Mouse (Mus musculus) midbrain, embryonic 10.5 days (tissue): ENCODE results near the gene Gm6657. TPM values are rescaled to one million over a fixed set of nuclear protein-coding genes. Genes with fewer than 3 reads are reported as not detected.

Experiments
- DNase-seq: peaks from one replicate; pipeline ENCODE4 v3.0.0-alpha.2; 2017; ENCODE audit warnings: low spot score
- H3K27ac ChIP-seq: fragments of 300-500 bp; sonication (generic); replicated peaks from 2 replicates; pipeline ENCODE4 v1.5.1; 2016; ENCODE audit warnings: mild to moderate bottlenecking
- H3K27me3 ChIP-seq: fragments of 300-500 bp; sonication (generic); 2 replicates; pipeline ENCODE4 v1.6.1; 2016; ENCODE audit warnings: low read depth, mild to moderate bottlenecking; ENCODE audit not compliant: poor library complexity, severe bottlenecking
- H3K36me3 ChIP-seq: fragments of 300-500 bp; sonication (generic); 2 replicates; pipeline ENCODE4 v1.6.1; 2016; ENCODE audit warnings: mild to moderate bottlenecking, moderate library complexity
- H3K4me1 ChIP-seq: fragments of 300-500 bp; sonication (generic); 2 replicates; pipeline ENCODE4 v1.6.1; 2016
- H3K4me3 ChIP-seq: fragments of 300-500 bp; sonication (generic); 2 replicates; pipeline ENCODE4 v1.5.1; 2016; ENCODE audit warnings: mild to moderate bottlenecking, moderate library complexity
- H3K9me3 ChIP-seq: fragments of 300-500 bp; sonication (generic); replicated peaks from 2 replicates; pipeline ENCODE4 v1.6.1; 2016; ENCODE audit warnings: mild to moderate bottlenecking
- WGBS: fragments of 180-500 bp; shearing (Covaris S2); methylation state at CpG from one replicate; pipeline ENCODE4 v1.1.7; 2016; 5-methylcytosine and 5-hydroxymethylcytosine counted together
- polyA plus RNA-seq: library from polyadenylated mRNA; unstranded; fragments of >200 nt; fragmentation: Nextera tagmentation; extraction: Ambion mirVana; gene quantifications from 2 replicates; pipeline ENCODE4 v1.2.1, GENCODE M21; 2016

The Gm6657 gene
- polyA plus RNA-seq, 1 experiment from 2014 or later, result not detected

- Histone ChIP-seq H3K4me1 (peaks cover 23% of the 10 kb centered on the region), H3K4me3 (peak within 1 kb of the TSS; percentile 90), H3K36me3 (no peaks in the 10 kb centered on the region), H3K9me3 (no peaks in the 10 kb centered on the region), H3K27me3 (no peaks in the 10 kb centered on the region), H3K27ac (peak within 1 kb of the TSS; percentile 96)
- peak; percentile 88 for DNase-seq
- under 1% methylated on average over 59 of the region's 70 CpGs for WGBS
Measured at GRCm38 (mm10) chr12:78225707-78226518, 31.9 kb downstream of the Gm6657 start, which contains the start of gene Gphn. Gene Gphn (plus strand): TSS chr12:78226379.

- peaks cover 23% of the 10 kb centered on the region for H3K4me1 ChIP-seq
- H3K36me3 ChIP-seq, result no peaks in the 10 kb centered on the region
- under 1% methylated on average over 48 of the region's 48 CpGs for WGBS
- no peaks in the 10 kb centered on the region for H3K9me3 ChIP-seq
- peak overlapping the region; percentile 96 for H3K27ac ChIP-seq
- no peaks in the 10 kb centered on the region for H3K27me3 ChIP-seq
- peak overlapping the region; percentile 90 for H3K4me3 ChIP-seq
- DNase-seq, result peak; percentile 88
Measured at GRCm38 (mm10) chr12:78226519-78226875, 32.5 kb downstream of the Gm6657 start.

DNA sequence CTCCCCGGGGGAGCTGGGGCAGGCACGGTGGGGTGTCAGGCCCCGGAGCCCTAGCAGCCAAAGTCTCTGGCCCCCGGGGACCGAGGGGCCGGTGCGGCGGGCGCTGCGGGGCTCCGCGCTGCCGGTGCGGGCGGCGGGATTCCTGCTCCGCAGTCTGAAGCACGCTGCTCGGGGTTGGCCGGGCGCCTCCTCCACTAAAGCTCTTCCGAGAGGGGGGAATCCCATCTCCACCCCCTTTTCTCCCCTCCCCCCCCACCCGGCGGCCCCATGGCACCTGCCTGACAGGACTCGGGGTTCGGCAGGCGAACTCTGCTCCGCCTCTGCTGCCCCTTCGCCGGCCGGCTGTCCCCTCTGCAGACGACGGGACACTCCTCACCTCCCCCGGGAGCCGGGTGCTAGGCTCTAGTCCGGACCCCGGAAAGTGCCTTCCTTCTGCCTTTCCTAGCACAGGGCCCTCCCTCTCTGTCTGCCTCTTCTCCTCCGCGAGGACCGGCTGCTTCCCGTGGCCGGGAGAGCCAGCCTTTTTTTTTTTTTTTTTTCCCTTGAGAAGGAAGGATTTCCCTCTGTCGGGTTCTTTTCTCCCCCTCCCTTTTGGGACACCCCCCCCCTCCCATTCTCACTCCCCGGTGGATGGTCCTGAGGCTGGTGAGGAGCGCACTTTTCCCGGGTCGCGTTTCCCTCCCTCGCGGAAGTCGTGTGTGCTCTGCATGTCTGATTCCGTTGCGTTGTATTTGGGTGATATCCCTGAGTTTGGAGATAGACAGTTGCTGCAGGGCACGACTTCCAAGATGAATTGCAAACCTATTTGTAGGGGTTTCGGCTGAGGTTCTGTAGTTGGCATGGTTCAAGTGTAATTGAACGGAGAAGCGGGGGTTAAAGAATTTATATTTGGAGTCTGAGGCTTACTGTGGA lies 33.2 kb downstream of the Gm6657 start:
- H3K9me3 ChIP-seq, result no peaks in the 10 kb centered on the region
- peak; percentile 65 for DNase-seq
- H3K27me3 ChIP-seq, result no peaks in the 10 kb centered on the region
- peak overlapping the region; percentile 96 for H3K27ac ChIP-seq
- no peaks in the 10 kb centered on the region for H3K36me3 ChIP-seq
- H3K4me3 ChIP-seq, result peak overlapping the region; percentile 90
- under 1% methylated on average over 56 of the region's 57 CpGs for WGBS
- H3K4me1 ChIP-seq, result peaks cover 23% of the 10 kb centered on the region

GRCm38 (mm10) chr12:78228139-78228538 lies 34.1 kb downstream of the Gm6657 start:
- Histone ChIP-seq H3K4me1 (peaks cover 23% of the 10 kb centered on the region), H3K27ac (no peak overlapping the region), H3K27me3 (no peaks in the 10 kb centered on the region), H3K9me3 (no peaks in the 10 kb centered on the region), H3K36me3 (no peaks in the 10 kb centered on the region), H3K4me3 (peak overlapping the region; percentile 90)
- DNase-seq, result no peak
- WGBS, result 44% methylated on average over 4 of the region's 4 CpGs

DNA sequence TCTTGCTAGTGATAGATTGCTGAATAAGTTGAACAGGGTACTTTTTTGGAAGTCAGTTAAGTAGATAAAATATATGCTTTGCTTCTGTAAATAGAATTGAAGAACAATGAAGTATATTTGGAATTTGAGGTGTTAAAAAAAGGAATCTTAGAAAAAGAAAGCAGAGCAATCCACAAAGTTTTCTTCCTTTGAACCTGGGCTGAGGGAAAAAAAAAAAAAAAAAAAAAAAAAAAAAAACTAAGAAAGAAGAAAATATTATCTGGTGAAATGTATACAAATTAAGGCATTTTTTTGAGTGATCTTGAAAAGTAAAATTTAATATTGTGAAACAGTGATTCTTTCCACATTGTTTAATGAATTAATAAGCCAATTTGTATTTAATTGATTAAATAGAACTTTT lies 38.5 kb downstream of the Gm6657 start:
- peaks cover 14% of the 10 kb centered on the region for H3K4me1 ChIP-seq
- no peaks in the 10 kb centered on the region for H3K9me3 ChIP-seq
- H3K36me3 ChIP-seq, result no peaks in the 10 kb centered on the region
- no peak overlapping the region for H3K4me3 ChIP-seq
- DNase-seq, result no peak
- H3K27ac ChIP-seq, result no peak overlapping the region
- H3K27me3 ChIP-seq, result no peaks in the 10 kb centered on the region

GRCm38 (mm10) chr12:78248366-78248765 lies 54.3 kb downstream of the Gm6657 start:
- 76% methylated on average over 1 of the region's 1 CpGs for WGBS
- Histone ChIP-seq H3K4me1 (no peaks in the 10 kb centered on the region), H3K36me3 (no peaks in the 10 kb centered on the region), H3K9me3 (no peaks in the 10 kb centered on the region), H3K4me3 (no peak overlapping the region), H3K27me3 (no peaks in the 10 kb centered on the region), H3K27ac (no peak overlapping the region)
- no peak for DNase-seq

DNA sequence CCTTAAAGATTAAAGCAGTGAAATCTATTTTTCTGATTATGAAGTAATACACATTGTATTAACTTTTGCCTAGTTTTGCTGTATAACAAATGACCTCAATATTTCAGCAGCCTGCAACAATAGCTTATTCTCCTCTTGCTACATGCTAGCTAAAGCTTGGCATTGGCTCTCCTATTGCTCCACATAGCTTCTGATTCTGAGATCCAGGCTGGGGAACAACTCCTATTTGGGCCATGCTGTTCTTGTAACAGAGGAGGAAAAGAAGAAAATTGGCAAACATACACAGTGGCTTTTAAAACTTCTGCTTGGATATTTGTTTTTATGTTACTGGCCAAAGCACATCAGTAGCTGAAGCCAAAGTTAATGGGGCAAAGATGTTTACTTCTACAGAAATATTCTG lies 55.1 kb downstream of the Gm6657 start:
- Histone ChIP-seq H3K9me3 (no peaks in the 10 kb centered on the region), H3K36me3 (no peaks in the 10 kb centered on the region), H3K4me3 (no peak overlapping the region), H3K27ac (no peak overlapping the region), H3K27me3 (no peaks in the 10 kb centered on the region), H3K4me1 (no peaks in the 10 kb centered on the region)
- no peak for DNase-seq

Other genes starting within 250 kb of the Gm6657 start
- gene Gphn, start 32.1 kb downstream of the Gm6657 start, polyA plus RNA-seq, result 14.3 and 19.1 TPM in 2 replicates